Mouse (Mus musculus) heart, embryonic 16.5 days (tissue): ENCODE results near the gene Slc35c1. TPM values are rescaled to one million over a fixed set of nuclear protein-coding genes. Genes with fewer than 3 reads are reported as not detected.

Experiments
- ATAC-seq: fragments of 200-750 bp; cut with Nextera tagmentation; replicated peaks from 2 replicates; pipeline ENCODE4 v1.8.0; 2017; ENCODE audit warnings: moderate number of reproducible peaks; ENCODE audit not compliant: insufficient read depth, low FRiP score; ENCODE audit errors: extremely low read depth
- H3K27ac ChIP-seq: fragments of 300-500 bp; sonication (generic); 2 replicates; pipeline ENCODE4 v1.5.1; 2014; ENCODE audit warnings: mild to moderate bottlenecking, low read length, control low read depth, moderate library complexity
- H3K27me3 ChIP-seq: fragments of 300-500 bp; sonication (generic); 2 replicates; pipeline ENCODE4 v1.6.1; 2014; ENCODE audit warnings: low read length, mixed read lengths; ENCODE audit not compliant: control insufficient read depth, insufficient read depth
- H3K36me3 ChIP-seq: fragments of 300-500 bp; sonication (generic); 2 replicates; pipeline ENCODE4 v1.6.1; 2014; ENCODE audit not compliant: control insufficient read depth, insufficient read depth
- H3K4me1 ChIP-seq: fragments of 300-500 bp; sonication (generic); 2 replicates; pipeline ENCODE4 v1.6.1; 2014; ENCODE audit warnings: low read length, mixed read lengths; ENCODE audit not compliant: control insufficient read depth, insufficient read depth
- H3K4me2 ChIP-seq: fragments of 300-500 bp; sonication (generic); 2 replicates; pipeline ENCODE4 v1.6.1; 2014; ENCODE audit warnings: low read depth, mild to moderate bottlenecking, control low read depth, low read length
- H3K4me3 ChIP-seq: fragments of 300-500 bp; sonication (generic); 2 replicates; pipeline ENCODE4 v1.5.1; 2014; ENCODE audit warnings: mild to moderate bottlenecking, control low read depth, low read length
- H3K9ac ChIP-seq: fragments of 300-500 bp; sonication (generic); 2 replicates; pipeline ENCODE4 v1.6.1; 2014; ENCODE audit warnings: low read length, control low read depth
- H3K9me3 ChIP-seq: fragments of 300-500 bp; sonication (generic); replicated peaks from 2 replicates; pipeline ENCODE4 v1.6.1; 2016; ENCODE audit warnings: low read length; ENCODE audit not compliant: control insufficient read depth
- WGBS: fragments of 180-500 bp; shearing (Covaris S2); extraction: QIAGEN DNeasy Blood & Tissue Kit; methylation state at CpG from one replicate; pipeline ENCODE4 v1.1.7; 2014; 5-methylcytosine and 5-hydroxymethylcytosine counted together
- polyA plus RNA-seq: library from polyadenylated mRNA; unstranded; fragments of >200 nt; fragmentation: Nextera tagmentation; extraction: Ambion mirVana; gene quantifications from 2 replicates; pipeline ENCODE4 v1.2.1, GENCODE M21; 2015

Gene Slc35c1
- polyA plus RNA-seq, 1 experiment from 2014 or later, result 12.9 TPM

DNA sequence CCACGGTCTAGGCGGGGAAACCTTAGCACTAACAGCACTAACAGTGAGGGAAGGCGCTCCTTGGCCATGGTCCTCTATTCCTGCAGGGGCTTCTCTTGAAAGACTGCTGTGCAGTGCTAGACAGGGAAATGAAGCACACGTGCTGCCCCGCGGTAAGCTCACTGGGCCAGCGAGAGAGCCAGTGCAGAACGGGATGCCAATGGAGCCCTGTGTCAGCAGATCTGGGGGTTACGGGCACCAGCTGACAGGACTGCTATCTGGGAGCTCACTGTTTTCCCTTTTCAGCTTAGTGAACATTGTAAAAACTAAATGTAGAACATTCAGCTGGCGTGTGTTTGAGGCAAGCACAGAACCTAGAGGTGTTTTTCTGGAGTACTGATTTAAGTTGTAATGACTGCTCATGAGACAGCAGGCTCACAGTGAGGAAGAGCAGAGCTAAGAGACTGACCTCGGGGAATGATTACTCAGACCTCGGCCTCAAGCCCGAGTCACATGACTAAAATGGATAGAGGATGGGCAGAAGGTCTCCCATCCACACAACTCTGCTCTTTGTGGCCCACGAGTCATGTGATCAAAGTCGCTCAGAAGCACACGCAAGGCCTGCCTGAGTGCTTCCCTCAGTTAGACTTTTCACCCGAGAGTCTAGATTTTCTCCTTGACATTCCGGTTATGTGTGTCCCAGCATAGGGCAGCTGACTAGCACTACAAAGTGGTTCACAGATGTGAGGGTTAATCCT lies 51.9 kb downstream of the Slc35c1 start:
- Histone ChIP-seq H3K9ac (no peak overlapping the region), H3K27ac (no peak overlapping the region), H3K36me3 (peaks cover 58% of the 10 kb centered on the region), H3K4me3 (no peak overlapping the region), H3K4me2 (no peak overlapping the region), H3K9me3 (no peaks in the 10 kb centered on the region), H3K27me3 (no peaks in the 10 kb centered on the region), H3K4me1 (no peaks in the 10 kb centered on the region)
- WGBS, result 85% methylated on average over 18 of the region's 18 CpGs
- no peak for ATAC-seq

DNA sequence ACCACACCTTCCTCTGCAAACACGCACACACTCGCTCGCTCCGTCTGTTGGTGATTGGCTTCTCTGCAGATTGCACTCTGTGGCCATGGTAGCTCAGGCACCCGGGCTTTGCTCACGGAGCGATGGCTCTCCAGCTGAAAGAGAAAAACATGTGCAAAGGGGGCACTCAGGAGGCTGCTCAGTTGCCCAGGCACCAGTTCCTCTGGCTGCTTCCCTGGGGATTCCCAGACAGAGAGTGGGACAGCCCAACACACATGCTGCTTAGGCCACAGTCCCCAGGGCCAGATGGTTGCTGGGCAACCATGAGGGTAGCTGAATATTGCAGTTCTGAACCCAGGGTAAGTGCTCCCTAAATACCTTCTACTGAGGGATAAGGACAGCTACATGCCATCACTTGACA lies 54.7 kb downstream of the Slc35c1 start:
- no peak overlapping the region for H3K27ac ChIP-seq
- whole genome bisulfite sequencing, result 88% methylated on average over 7 of the region's 7 CpGs
- 0 out of 2 replicates have a peak, but pooled peaks cover 2% of the 10 kb centered on the region for H3K4me1 ChIP-seq
- H3K9ac ChIP-seq, result no peak overlapping the region
- no peaks in the 10 kb centered on the region for H3K27me3 ChIP-seq
- no peak overlapping the region for H3K4me3 ChIP-seq
- H3K4me2 ChIP-seq, result no peak overlapping the region
- H3K9me3 ChIP-seq, result no peaks in the 10 kb centered on the region
- H3K36me3 ChIP-seq, result peaks cover 37% of the 10 kb centered on the region
- ATAC-seq, result no peak

DNA sequence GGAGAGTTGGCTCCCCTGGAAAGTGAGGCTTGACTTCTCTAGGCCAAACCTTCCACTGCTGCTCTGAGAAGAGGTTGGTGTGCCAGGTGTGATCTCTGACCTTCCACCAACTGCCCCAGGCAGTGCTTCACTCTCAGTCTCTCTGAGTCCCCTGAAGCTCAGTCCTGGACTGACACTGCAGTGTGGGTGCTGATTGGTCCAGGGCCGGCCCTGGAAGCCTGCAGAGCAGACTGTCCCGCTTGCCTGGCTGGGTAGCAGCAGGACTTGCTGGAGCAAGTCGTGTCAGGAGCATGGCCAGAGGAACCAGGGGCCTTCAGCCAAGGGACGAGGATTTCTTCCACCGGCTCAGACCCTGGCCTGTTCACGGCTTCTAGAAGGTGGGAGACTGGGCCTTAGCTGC lies 55.6 kb downstream of the Slc35c1 start:
- peaks cover 30% of the 10 kb centered on the region for H3K36me3 ChIP-seq
- 82% methylated on average over 6 of the region's 6 CpGs for WGBS
- H3K9ac ChIP-seq, result no peak overlapping the region
- no peak overlapping the region for H3K4me2 ChIP-seq
- no peaks in the 10 kb centered on the region for H3K27me3 ChIP-seq
- 0 out of 2 replicates have a peak, but pooled peaks cover 2% of the 10 kb centered on the region for H3K4me1 ChIP-seq
- no peaks in the 10 kb centered on the region for H3K9me3 ChIP-seq
- H3K4me3 ChIP-seq, result no peak overlapping the region
- no peak overlapping the region for H3K27ac ChIP-seq
- no peak for ATAC-seq

DNA sequence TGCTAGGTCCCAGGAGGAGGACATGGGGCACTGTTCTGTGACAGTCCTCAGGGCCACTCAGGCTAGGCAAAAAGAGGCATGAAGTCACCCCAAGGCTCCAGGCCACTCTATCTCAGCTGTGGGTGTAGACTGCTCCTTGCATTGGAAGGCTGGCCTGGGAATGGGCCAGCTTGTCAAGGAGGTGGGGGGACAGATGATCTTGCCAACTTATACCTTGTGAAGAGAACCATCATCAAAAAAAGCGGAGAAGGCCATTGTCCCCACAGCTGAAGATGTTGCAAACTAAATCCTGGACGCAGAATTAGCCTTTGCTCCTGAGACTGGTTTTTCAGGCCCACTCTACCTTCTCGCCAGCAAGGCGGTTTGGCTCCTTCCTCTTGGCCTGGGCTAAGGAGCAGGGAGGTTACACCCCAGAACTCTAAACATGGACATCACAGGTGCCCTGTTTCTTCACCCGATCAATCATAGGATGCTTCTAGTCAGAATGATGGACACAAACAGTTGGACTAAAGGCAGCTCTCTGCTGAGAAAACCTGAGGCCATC lies 56.5 kb downstream of the Slc35c1 start:
- Histone ChIP-seq H3K36me3 (peaks cover 21% of the 10 kb centered on the region), H3K9me3 (no peaks in the 10 kb centered on the region), H3K9ac (no peak overlapping the region), H3K4me1 (0 out of 2 replicates have a peak, but pooled peaks cover 2% of the 10 kb centered on the region), H3K4me3 (no peak overlapping the region), H3K27ac (no peak overlapping the region), H3K27me3 (no peaks in the 10 kb centered on the region), H3K4me2 (no peak overlapping the region)
- no peak for ATAC-seq
- WGBS, result 95% methylated on average over 5 of the region's 5 CpGs

Other genes starting within 250 kb of the Slc35c1 start
- 20.1 and 20.7 TPM in 2 replicates for gene Pex16, start 85.9 kb downstream of the Slc35c1 start, polyA plus RNA-seq
- gene Large2, start 85.7 kb downstream of the Slc35c1 start, polyA plus RNA-seq, result 1.7 and 2.0 TPM in 2 replicates
- gene 1700029I15Rik, start 78.0 kb downstream of the Slc35c1 start, polyA plus RNA-seq, result 1.8 and 2.6 TPM in 2 replicates
- 5.7 TPM in 2 replicates for gene Mapk8ip1, start 59.3 kb downstream of the Slc35c1 start, polyA plus RNA-seq
- 18.4 and 18.6 TPM in 2 replicates for gene Cry2, start 26.5 kb downstream of the Slc35c1 start, polyA plus RNA-seq
- 2.5 and 2.6 TPM in 2 replicates for gene Chst1, start 139.2 kb upstream of the Slc35c1 start, polyA plus RNA-seq